In genomic region chr10:87351079-87351399, GRCm38 (mm10) we compare ENCODE assay signal across 21 mouse cellular contexts.
A peak's percentile ranks its signal among the peaks of the same experiment; 100 is the strongest.
DNase-seq lines count a peak whose midpoint lies in the region; ATAC-seq lines count a peak whose summit lies in the region.
"Had no signal": no experiment of that assay in that cellular context is flagged by ENCODE, and none has a peak within 500 bp of the region (broad histone marks: within the 10 kb centered on the region; RNA-seq: fewer than 3 reads in every experiment).

No protein-coding gene starts in this region.

- H3K9ac ChIP-seq in forebrain, embryonic 12.5 days, result 0 out of 2 replicates have a peak overlapping the region, but pooled peaks have one; percentile 36
- H3K9ac ChIP-seq in hindbrain, embryonic 13.5 days, result peak overlapping the region; percentile 46; the same call in 1 of the 2 replicates
- peak overlapping the region; percentile 24; the same call in 1 of the 2 replicates for H3K9ac ChIP-seq in midbrain, embryonic 14.5 days (replicated peaks; ENCODE audit: low read length)
- H3K9ac ChIP-seq: intestine, embryonic 15.5 days; liver, embryonic 13.5 days had no signal

- no peaks in the 10 kb centered on the region for H3K9me3 ChIP-seq in forebrain, embryonic 12.5 days
- no peaks in the 10 kb centered on the region for H3K9me3 ChIP-seq in hindbrain, embryonic 13.5 days
- no peaks in the 10 kb centered on the region for H3K9me3 ChIP-seq in midbrain, embryonic 14.5 days (ENCODE audit: control insufficient read depth, low read length)
- H3K9me3 ChIP-seq: embryonic facial prominence, embryonic 10.5 days; intestine, embryonic 15.5 days; liver, embryonic 13.5 days had no signal

- DNase-seq in embryo, embryonic 9.5 days (ENCODE audit: extremely low spot score), result peak; percentile 8
- DNase-seq in midbrain, embryonic 14.5 days, result no peak
- DNase-seq in adrenal gland, postnatal 25 days, result no peak
- DNase-seq in spleen, postnatal 10 days (ENCODE audit: low spot score in 2 of 2), result no peak
- no peak for DNase-seq in adrenal gland, adult (ENCODE audit: inconsistent age in 2 of 2, low spot score in 1 of 2)
- DNase-seq: adrenal gland, postnatal 10 days; cerebellum, adult 9-11 months; heart, postnatal 14 days; liver, embryonic 13.5 days; lung, postnatal 14 days; spleen, adult 18-20 months; thymus, postnatal 36 days had no signal

- WGBS in forebrain, embryonic 12.5 days, result 33% methylated on average over 8 of the region's 8 CpGs
- 17% methylated on average over 8 of the region's 8 CpGs for WGBS in hindbrain, embryonic 13.5 days
- 22% methylated on average over 8 of the region's 8 CpGs for WGBS in midbrain, embryonic 14.5 days

- H3K4me3 ChIP-seq in forebrain, embryonic 12.5 days (replicated peaks), result no peak overlapping the region
- peak overlapping the region; percentile 19 for H3K4me3 ChIP-seq in hindbrain, embryonic 13.5 days
- peak overlapping the region; percentile 4; the same call in 1 of the 2 replicates for H3K4me3 ChIP-seq in midbrain, embryonic 14.5 days (replicated peaks; ENCODE audit: low read depth, low read length)
- H3K4me3 ChIP-seq: embryonic facial prominence, embryonic 10.5 days; erythroblast, embryonic 14.5 days; intestine, embryonic 15.5 days; liver, embryonic 13.5 days had no signal

- peaks cover 25% of the 10 kb centered on the region for H3K4me1 ChIP-seq in forebrain, embryonic 12.5 days
- H3K4me1 ChIP-seq in hindbrain, embryonic 13.5 days (replicated peaks), result peaks cover 20% of the 10 kb centered on the region
- peaks cover 18% of the 10 kb centered on the region for H3K4me1 ChIP-seq in midbrain, embryonic 14.5 days (ENCODE audit: control insufficient read depth, insufficient read depth, low read length)
- H3K4me1 ChIP-seq: intestine, embryonic 15.5 days; liver, embryonic 13.5 days had no signal

- ATAC-seq in forebrain, embryonic 12.5 days (ENCODE audit: low FRiP score), result peak; percentile 59
- peak; percentile 55; the same call in 1 of the 2 replicates for ATAC-seq in hindbrain, embryonic 13.5 days (ENCODE audit: low FRiP score)
- no peak; the same call in 1 of the 2 replicates for ATAC-seq in midbrain, embryonic 14.5 days (ENCODE audit: low FRiP score, low TSS enrichment)
- ATAC-seq in erythroid progenitor cell, adult 5-6 weeks (replicated peaks; ENCODE audit: low FRiP score, poor library complexity, severe bottlenecking), result no peak
- ATAC-seq: intestine, embryonic 15.5 days had no signal

- peak overlapping the region; percentile 39 for H3K4me2 ChIP-seq in forebrain, embryonic 12.5 days
- peak overlapping the region; percentile 49 for H3K4me2 ChIP-seq in hindbrain, embryonic 13.5 days
- H3K4me2 ChIP-seq in midbrain, embryonic 14.5 days (ENCODE audit: low read length), result peak overlapping the region; percentile 50
- H3K4me2 ChIP-seq: intestine, embryonic 15.5 days; liver, embryonic 13.5 days had no signal

- no peaks in the 10 kb centered on the region for H3K36me3 ChIP-seq in forebrain, embryonic 12.5 days (replicated peaks)
- H3K36me3 ChIP-seq in hindbrain, embryonic 13.5 days, result no peaks in the 10 kb centered on the region
- H3K36me3 ChIP-seq in midbrain, embryonic 14.5 days (ENCODE audit: control insufficient read depth, insufficient read depth, low read length), result no peaks in the 10 kb centered on the region
- H3K36me3 ChIP-seq: embryonic facial prominence, embryonic 10.5 days; G1E; intestine, embryonic 15.5 days; liver, embryonic 13.5 days had no signal

- peak overlapping the region; percentile 81 for H3K27ac ChIP-seq in forebrain, embryonic 12.5 days
- peak overlapping the region; percentile 61 for H3K27ac ChIP-seq in hindbrain, embryonic 13.5 days
- peak overlapping the region; percentile 76 for H3K27ac ChIP-seq in midbrain, embryonic 14.5 days (replicated peaks; ENCODE audit: low read depth, low read length)
- H3K27ac ChIP-seq: intestine, embryonic 15.5 days; kidney, postnatal 0 days; liver, embryonic 13.5 days; stomach, postnatal 0 days had no signal

- no peaks in the 10 kb centered on the region for H3K27me3 ChIP-seq in forebrain, embryonic 12.5 days
- H3K27me3 ChIP-seq in hindbrain, embryonic 13.5 days, result no peaks in the 10 kb centered on the region
- no peaks in the 10 kb centered on the region for H3K27me3 ChIP-seq in midbrain, embryonic 14.5 days (ENCODE audit: control insufficient read depth, insufficient read depth, low read length)
- H3K27me3 ChIP-seq: intestine, embryonic 15.5 days; liver, embryonic 13.5 days had no signal

Comparison
In these comparisons a context has a peak if more than half of its experiments do, and no peak if none do; other contexts are left out.
1. ATAC-seq: peak in forebrain, embryonic 12.5 days (single experiment) and hindbrain, embryonic 13.5 days (single experiment); none in midbrain, embryonic 14.5 days (single experiment) and erythroid progenitor cell, adult 5-6 weeks (single experiment).
2. Peak in every context shown above with its lines, with median percentiles within 50 percentile points of each other: H3K27ac ChIP-seq, H3K4me2 ChIP-seq and H3K9ac ChIP-seq.